Mouse (Mus musculus) midbrain, embryonic 15.5 days (tissue): ENCODE data around the gene Dapk1. TPM values are rescaled to one million over a fixed set of nuclear protein-coding genes. Genes with fewer than 3 reads are reported as not detected.

ENCODE experiments used
- ATAC-seq: fragments of 200-750 bp; cut with Nextera tagmentation; replicated peaks from 2 replicates; pipeline ENCODE4 v1.8.0; 2017; ENCODE audit warnings: moderate TSS enrichment
- H3K27ac ChIP-seq: fragments of 300-500 bp; sonication (generic); 2 replicates; pipeline ENCODE4 v1.5.1; 2015; ENCODE audit warnings: mild to moderate bottlenecking, inconsistent platforms
- H3K27me3 ChIP-seq: fragments of 300-500 bp; sonication (generic); replicated peaks from 2 replicates; pipeline ENCODE4 v1.6.1; 2015; ENCODE audit warnings: inconsistent platforms
- H3K36me3 ChIP-seq: fragments of 300-500 bp; sonication (generic); replicated peaks from 2 replicates; pipeline ENCODE4 v1.6.1; 2015; ENCODE audit warnings: inconsistent platforms
- H3K4me1 ChIP-seq: fragments of 300-500 bp; sonication (generic); 2 replicates; pipeline ENCODE4 v1.6.1; 2015; ENCODE audit warnings: inconsistent platforms
- H3K4me2 ChIP-seq: fragments of 300-500 bp; sonication (generic); 2 replicates; pipeline ENCODE4 v1.6.1; 2015; ENCODE audit warnings: inconsistent platforms, mild to moderate bottlenecking, moderate library complexity
- H3K4me3 ChIP-seq: fragments of 300-500 bp; sonication (generic); 2 replicates; pipeline ENCODE4 v1.5.1; 2015; ENCODE audit warnings: mild to moderate bottlenecking, inconsistent platforms
- H3K9ac ChIP-seq: fragments of 300-500 bp; sonication (generic); 2 replicates; pipeline ENCODE4 v1.6.1; 2015; ENCODE audit warnings: mild to moderate bottlenecking, inconsistent platforms
- H3K9me3 ChIP-seq: fragments of 300-500 bp; sonication (generic); 2 replicates; pipeline ENCODE4 v1.6.1; 2016; ENCODE audit warnings: inconsistent platforms
- WGBS: fragments of 180-500 bp; shearing (Covaris S2); methylation state at CpG from one replicate; pipeline ENCODE4 v1.1.7; 2015; ENCODE audit warnings: mixed read lengths; 5-methylcytosine and 5-hydroxymethylcytosine counted together
- polyA plus RNA-seq: library from polyadenylated mRNA; unstranded; fragments of >200 nt; fragmentation: Nextera tagmentation; extraction: Ambion mirVana; gene quantifications from 2 replicates; pipeline ENCODE4 v1.2.1, GENCODE M21; 2015

The Dapk1 gene
- 47.6 and 48.4 TPM in 2 replicates for polyA plus RNA-seq

DNA sequence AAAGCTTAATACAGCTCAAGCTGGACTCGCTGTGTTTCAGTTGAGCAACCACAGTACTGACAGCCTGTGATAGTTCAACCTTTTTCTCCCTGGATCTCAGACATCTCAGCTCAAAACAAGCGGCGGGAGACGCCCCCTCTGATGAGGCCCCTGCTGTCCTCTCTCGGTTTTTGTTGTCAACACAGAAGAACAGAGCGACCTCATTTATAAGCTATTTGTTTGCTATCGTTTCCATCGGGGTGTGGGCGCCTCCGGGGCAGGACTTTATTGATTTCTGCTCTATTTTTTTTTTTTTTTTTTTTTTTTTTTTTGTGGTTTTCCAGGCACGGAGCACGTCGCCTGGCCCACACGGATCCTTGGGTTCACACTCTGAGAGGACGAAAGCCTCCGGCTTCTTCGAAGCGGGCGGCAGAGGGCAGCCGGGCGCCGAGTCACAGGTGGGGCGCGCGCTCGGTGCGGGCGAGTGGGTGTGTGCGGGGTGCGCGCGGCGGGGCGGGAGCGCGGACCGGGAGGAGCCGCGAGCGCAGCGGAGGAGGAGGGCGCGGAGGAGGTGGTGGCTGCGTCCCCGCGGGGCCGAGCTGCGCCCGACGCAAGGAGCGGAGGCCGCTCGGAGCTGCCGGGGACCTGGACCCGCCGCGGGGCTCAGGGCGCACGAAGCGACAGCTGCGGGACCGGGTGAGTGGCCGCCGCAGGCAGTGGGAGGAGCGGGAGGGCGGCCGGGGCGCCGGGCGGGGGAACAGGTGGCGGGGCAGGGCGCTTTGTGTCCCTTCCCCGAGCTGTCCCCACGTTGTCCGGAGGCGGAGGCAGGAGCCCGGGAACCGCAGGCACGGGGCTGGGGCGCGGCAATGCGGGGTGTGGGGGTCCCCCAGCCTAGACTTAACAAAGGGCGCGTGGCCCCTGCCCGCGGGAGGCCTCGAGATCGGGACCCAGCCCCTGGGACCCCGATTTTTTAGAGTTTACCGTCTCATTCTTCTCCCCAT lies at the start of gene Dapk1:
Gene Dapk1, plus strand, starts transcription at position 512 of the 980 bp plus-strand sequence.
- H3K4me3 ChIP-seq = peak within 1 kb of the TSS; percentile 92
- H3K27me3 ChIP-seq = no peaks in the 10 kb centered on the region
- no peaks in the 10 kb centered on the region for H3K9me3 ChIP-seq
- H3K9ac ChIP-seq = peak within 1 kb of the TSS; percentile 97
- H3K27ac ChIP-seq = peak within 1 kb of the TSS; percentile 98
- under 1% methylated on average over 89 of the region's 90 CpGs for WGBS
- ATAC-seq = peak; percentile 92
- peak within 1 kb of the TSS; percentile 63 for H3K4me2 ChIP-seq
- H3K36me3 ChIP-seq = no peaks in the 10 kb centered on the region
- H3K4me1 ChIP-seq = peaks cover 23% of the 10 kb centered on the region

DNA sequence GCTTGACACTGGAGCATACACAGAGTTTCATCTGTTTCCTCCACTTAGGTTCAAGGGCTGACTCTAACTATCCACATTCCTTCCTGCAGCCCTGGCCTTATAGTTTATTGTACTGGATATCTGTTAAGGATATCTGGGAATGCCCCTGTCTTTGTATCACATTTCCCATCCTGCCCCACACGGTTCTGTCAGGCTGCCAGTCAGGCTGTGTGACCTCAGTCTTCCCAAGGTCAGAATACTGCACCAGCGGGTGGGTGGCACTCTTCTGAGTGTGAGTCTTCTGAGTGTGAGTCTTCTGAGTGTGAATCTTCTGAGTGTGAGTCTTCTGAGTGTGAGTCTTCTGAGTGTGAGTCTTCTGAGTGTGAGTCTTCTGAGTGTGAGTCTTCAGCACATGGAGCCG lies 48.4 kb upstream of the Dapk1 start:
- no peak for ATAC-seq
- H3K4me2 ChIP-seq = no peak overlapping the region
- H3K27me3 ChIP-seq = no peaks in the 10 kb centered on the region
- WGBS = 78% methylated on average over 3 of the region's 3 CpGs
- no peaks in the 10 kb centered on the region for H3K36me3 ChIP-seq
- no peaks in the 10 kb centered on the region for H3K9me3 ChIP-seq
- no peak overlapping the region for H3K9ac ChIP-seq
- H3K4me1 ChIP-seq = no peaks in the 10 kb centered on the region
- no peak overlapping the region for H3K27ac ChIP-seq
- no peak overlapping the region for H3K4me3 ChIP-seq

DNA sequence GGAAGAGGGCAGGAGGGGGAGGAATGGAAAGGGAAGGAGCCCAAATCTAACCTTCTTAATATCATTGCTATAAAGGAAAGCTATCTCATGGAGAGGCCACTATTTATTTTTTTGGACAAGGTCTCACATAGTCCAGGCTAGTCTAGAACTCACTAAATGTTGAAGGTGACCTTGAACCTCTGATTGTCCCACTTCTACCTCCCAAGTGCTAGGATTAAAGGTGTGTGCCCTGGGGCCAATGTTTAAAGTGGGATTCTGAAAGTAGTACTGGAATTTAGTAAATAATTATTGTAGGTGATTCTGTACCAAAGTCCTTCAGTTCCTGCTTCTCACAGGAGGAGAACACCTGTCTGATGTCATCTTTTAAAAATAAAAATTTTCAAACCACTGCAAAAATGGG lies 45.3 kb upstream of the Dapk1 start:
- no peak for ATAC-seq
- H3K4me1 ChIP-seq = no peaks in the 10 kb centered on the region

DNA sequence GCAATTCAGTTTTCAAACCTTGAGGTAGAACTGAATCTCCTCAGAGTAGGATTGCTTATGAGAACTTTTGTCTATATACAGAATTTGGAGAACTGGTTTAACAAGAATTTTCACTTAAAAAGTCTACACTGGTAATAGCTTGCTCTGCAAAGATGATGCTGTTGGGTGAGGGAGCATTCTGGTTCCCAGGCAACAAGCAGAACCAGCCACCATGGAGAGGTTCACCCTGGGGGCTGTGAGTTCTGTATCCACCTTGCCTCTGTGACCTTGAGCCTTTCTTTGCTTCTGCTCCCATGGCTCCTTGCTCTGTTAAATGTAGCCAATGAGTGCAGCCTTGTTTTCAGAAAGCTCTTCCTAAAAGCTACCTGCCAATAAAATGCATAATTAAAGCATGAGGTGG lies 44.8 kb upstream of the Dapk1 start:
- Histone ChIP-seq H3K27ac (no peak overlapping the region), H3K4me2 (no peak overlapping the region), H3K9me3 (no peaks in the 10 kb centered on the region), H3K4me1 (no peaks in the 10 kb centered on the region), H3K36me3 (no peaks in the 10 kb centered on the region), H3K9ac (no peak overlapping the region), H3K27me3 (no peaks in the 10 kb centered on the region), H3K4me3 (no peak overlapping the region)
- no peak for ATAC-seq

More for the DNA sequence above, 45.3 kb upstream of the Dapk1 start:
- no peak overlapping the region for H3K4me3 ChIP-seq
- H3K9ac ChIP-seq = no peak overlapping the region
- no peaks in the 10 kb centered on the region for H3K36me3 ChIP-seq
- no peak overlapping the region for H3K27ac ChIP-seq
- no peaks in the 10 kb centered on the region for H3K27me3 ChIP-seq
- H3K9me3 ChIP-seq = no peaks in the 10 kb centered on the region
- no peak overlapping the region for H3K4me2 ChIP-seq

DNA sequence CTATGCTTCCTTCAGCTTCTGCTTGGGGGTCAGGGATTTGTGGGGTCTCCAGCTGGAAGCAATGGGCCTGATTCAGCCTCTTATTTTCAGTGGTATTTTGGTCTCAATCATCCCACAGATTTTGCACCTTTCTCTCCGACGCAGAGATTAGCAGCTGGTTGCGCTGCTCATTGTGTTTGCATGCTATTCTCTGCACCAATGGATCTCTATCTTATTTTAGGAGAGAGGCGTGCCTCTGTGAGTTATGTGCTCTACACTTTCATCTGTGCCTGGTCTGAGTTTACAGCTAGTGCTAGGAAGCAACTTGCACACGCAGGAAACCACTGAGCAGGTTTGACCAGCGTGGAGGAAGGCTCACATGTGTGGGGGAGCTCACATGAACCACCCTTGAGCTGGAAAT lies 37.4 kb upstream of the Dapk1 start:
- no peaks in the 10 kb centered on the region for H3K27me3 ChIP-seq
- no peaks in the 10 kb centered on the region for H3K4me1 ChIP-seq
- no peak overlapping the region for H3K4me3 ChIP-seq
- WGBS = 66% methylated on average over 6 of the region's 6 CpGs
- H3K9me3 ChIP-seq = no peaks in the 10 kb centered on the region
- no peaks in the 10 kb centered on the region for H3K36me3 ChIP-seq
- no peak for ATAC-seq
- H3K9ac ChIP-seq = no peak overlapping the region
- H3K27ac ChIP-seq = no peak overlapping the region
- H3K4me2 ChIP-seq = no peak overlapping the region

DNA sequence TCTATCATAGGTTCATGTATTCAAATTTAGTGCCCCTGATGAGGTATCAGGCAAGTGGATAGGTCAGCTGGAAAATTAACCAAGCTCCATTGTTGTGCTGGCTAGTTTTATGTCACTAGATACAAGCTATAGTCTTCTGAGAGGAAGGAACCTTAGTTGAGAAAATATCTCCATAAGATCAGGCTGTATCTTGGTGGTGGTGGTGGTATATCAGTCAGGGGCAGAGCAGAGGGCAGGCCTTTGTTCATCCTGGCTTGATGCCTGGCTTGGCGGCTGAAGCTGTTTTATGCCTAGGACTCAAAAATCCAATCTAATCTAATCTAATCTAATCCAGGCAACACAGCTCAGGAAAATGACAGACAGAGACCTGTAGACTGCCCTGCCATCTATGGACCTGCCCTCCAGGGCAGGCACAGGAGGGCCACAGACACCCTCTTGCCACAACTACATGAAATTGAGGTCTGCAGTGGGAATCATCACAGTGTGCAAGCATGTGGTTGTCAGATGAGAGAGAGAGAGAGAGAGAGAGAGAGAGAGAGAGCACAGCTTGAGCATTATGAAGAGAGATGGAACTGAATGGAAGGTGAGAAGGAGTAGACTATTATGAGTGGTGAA lies 32.7 kb upstream of the Dapk1 start:
- 98% methylated on average over 1 of the region's 1 CpGs for WGBS
- no peaks in the 10 kb centered on the region for H3K9me3 ChIP-seq

DNA sequence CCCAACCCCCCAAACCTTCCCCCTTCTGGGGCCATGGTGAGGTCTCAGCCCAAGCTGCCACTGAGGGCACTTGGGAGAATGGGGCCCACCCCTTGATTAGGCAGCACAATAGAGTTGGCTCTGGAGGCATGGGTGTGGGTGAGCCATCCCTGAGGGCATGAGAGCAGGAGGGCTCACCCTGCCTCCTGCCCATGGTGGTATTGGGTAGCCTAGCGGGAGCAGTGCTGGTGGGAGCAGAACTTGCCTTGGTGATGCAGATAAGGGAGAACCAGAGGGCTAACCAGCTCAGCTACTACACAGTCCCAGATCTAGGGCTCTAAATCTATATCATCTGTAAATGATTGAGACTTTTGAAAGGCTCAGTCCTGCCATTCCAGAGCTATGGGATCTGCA lies 32.2 kb upstream of the Dapk1 start:
- no peaks in the 10 kb centered on the region for H3K36me3 ChIP-seq
- no peak for ATAC-seq
- no peaks in the 10 kb centered on the region for H3K4me1 ChIP-seq
- H3K27me3 ChIP-seq = no peaks in the 10 kb centered on the region
- no peaks in the 10 kb centered on the region for H3K9me3 ChIP-seq
- no peak overlapping the region for H3K4me3 ChIP-seq
- H3K9ac ChIP-seq = no peak overlapping the region
- WGBS = 100% methylated on average over 1 of the region's 1 CpGs
- H3K4me2 ChIP-seq = no peak overlapping the region
- no peak overlapping the region for H3K27ac ChIP-seq

More for the DNA sequence above, 32.7 kb upstream of the Dapk1 start:
- Histone ChIP-seq H3K4me1 (no peaks in the 10 kb centered on the region), H3K27me3 (no peaks in the 10 kb centered on the region), H3K36me3 (no peaks in the 10 kb centered on the region), H3K4me3 (no peak overlapping the region), H3K9ac (no peak overlapping the region), H3K27ac (no peak overlapping the region), H3K4me2 (no peak overlapping the region)
- no peak for ATAC-seq

DNA sequence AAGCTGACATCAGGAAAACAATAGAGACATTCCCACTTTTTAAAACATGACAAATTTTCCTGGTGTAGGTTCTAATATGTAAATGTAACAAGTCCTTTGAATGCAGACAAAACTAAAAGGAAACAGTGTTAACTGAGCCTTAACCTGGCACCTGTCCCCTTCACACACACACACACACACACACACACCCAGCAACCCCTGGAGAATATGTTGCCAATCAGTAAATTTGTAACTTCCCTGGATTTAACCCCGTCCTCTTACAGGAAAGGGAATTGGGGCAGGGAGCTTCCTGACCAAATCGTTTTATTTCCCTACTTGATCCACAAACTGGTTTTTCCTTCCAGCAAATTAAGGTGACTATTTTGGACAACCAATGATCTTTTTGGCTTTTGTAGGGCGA lies 28.2 kb upstream of the Dapk1 start:
- 90% methylated on average over 3 of the region's 3 CpGs for WGBS
- no peak overlapping the region for H3K9ac ChIP-seq
- no peaks in the 10 kb centered on the region for H3K9me3 ChIP-seq
- H3K4me1 ChIP-seq = no peaks in the 10 kb centered on the region
- H3K27ac ChIP-seq = no peak overlapping the region
- H3K4me2 ChIP-seq = no peak overlapping the region
- no peak overlapping the region for H3K4me3 ChIP-seq
- H3K36me3 ChIP-seq = no peaks in the 10 kb centered on the region
- no peaks in the 10 kb centered on the region for H3K27me3 ChIP-seq
- ATAC-seq = no peak

DNA sequence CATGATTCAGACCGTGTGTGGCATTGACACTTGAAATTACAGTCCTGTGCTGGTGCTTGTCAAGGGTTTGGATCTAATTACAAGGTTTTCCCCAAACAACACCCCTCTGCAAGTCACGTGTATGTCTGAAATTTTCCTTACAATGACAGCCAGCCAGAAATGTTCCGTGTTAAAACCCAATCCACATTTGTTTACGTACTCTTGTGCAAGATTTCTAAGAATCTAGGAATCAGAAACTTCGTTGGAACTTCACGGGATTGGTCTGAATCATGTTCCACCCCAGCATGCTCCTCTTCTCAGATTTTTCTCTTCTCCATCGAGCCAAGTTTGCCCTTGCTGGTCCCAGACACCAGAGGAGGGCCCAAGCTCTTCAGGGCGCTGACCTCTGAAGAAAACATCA lies 27.8 kb upstream of the Dapk1 start:
- H3K27ac ChIP-seq = no peak overlapping the region
- no peaks in the 10 kb centered on the region for H3K27me3 ChIP-seq
- 83% methylated on average over 8 of the region's 8 CpGs for WGBS
- no peaks in the 10 kb centered on the region for H3K9me3 ChIP-seq
- H3K4me1 ChIP-seq = no peaks in the 10 kb centered on the region
- H3K36me3 ChIP-seq = no peaks in the 10 kb centered on the region
- no peak overlapping the region for H3K4me2 ChIP-seq
- no peak overlapping the region for H3K4me3 ChIP-seq
- ATAC-seq = no peak
- no peak overlapping the region for H3K9ac ChIP-seq

DNA sequence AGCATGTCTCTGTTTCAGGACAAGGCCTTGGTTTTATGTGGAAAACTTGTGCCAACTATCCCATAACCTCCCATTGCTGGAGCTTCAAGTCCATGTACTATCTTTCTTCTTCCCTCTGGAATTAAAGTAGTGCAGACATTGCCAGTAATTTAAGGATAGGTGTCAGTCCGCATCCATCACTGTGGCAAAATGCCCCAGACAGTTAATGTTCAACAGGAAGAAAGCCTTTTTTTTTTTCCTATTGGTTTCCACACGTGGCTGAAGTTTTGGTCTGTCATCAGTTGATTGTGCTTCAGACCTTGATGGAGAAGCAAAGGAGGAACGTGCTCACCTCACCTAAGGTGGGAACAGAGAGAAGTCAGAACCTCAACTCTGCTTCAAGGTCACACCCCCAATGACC lies 23.2 kb upstream of the Dapk1 start:
- Histone ChIP-seq H3K9ac (no peak overlapping the region), H3K9me3 (no peaks in the 10 kb centered on the region), H3K4me2 (no peak overlapping the region), H3K4me1 (no peaks in the 10 kb centered on the region), H3K27ac (no peak overlapping the region), H3K4me3 (no peak overlapping the region), H3K36me3 (no peaks in the 10 kb centered on the region), H3K27me3 (no peaks in the 10 kb centered on the region)
- WGBS = 75% methylated on average over 3 of the region's 3 CpGs
- no peak for ATAC-seq

DNA sequence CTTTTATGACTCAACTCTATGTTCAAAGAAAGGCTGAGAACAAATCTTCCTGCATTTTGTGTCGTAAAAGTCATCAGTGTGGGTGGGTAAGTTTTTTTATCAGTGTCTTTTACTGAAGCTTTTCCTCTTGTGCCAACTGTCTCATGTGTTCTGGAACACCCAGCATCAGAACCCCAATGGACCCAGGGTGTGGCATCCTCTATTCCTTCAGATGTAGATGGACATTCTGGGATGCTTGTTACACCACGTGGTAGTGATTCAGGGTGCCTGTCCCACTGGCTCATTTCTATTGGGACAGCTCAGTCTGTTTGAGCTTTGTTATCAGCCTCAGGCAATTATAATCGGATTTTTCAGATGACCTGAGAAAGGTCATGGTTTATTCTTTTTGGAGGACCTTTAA lies 6.9 kb upstream of the Dapk1 start:
- Histone ChIP-seq H3K4me1 (no peaks in the 10 kb centered on the region), H3K36me3 (no peaks in the 10 kb centered on the region), H3K4me3 (no peak overlapping the region), H3K9me3 (no peaks in the 10 kb centered on the region), H3K4me2 (no peak overlapping the region), H3K9ac (no peak overlapping the region), H3K27ac (no peak overlapping the region), H3K27me3 (no peaks in the 10 kb centered on the region)
- no peak for ATAC-seq
- 82% methylated on average over 3 of the region's 3 CpGs for WGBS

DNA sequence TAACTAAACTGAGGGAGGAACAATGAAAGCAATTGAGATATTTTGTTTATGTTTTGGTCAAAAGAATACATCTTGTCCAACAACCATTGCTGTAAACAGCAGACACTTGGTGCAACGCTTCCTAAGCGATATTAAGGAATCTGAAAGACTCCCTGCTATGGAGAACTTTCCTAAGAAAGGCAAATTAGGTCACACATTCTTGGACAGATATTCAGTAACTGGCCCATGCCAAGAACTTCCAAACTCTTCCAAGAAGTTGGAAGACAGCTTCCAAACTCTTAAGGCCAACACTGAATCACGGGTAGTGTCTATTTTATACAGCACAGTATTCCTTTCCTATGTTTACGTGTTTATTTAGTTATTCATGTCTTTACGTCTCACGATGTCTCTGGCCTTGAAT lies 6.2 kb upstream of the Dapk1 start:
- Histone ChIP-seq H3K27me3 (no peaks in the 10 kb centered on the region), H3K4me3 (no peak overlapping the region), H3K9me3 (no peaks in the 10 kb centered on the region), H3K36me3 (no peaks in the 10 kb centered on the region), H3K4me2 (no peak overlapping the region), H3K9ac (no peak overlapping the region), H3K27ac (no peak overlapping the region), H3K4me1 (no peaks in the 10 kb centered on the region)
- no peak for ATAC-seq
- 91% methylated on average over 6 of the region's 6 CpGs for WGBS
